Mouse (Mus musculus) adrenal gland, postnatal 14 days (tissue): ENCODE measurements around the gene Pakap. TPM values are rescaled to one million over a fixed set of nuclear protein-coding genes. Genes with fewer than 3 reads are reported as not detected.

Experiments used
- DNase-seq: peaks from one replicate; pipeline ENCODE4 v3.0.0; 2021; ENCODE audit warnings: mixed read lengths
- total RNA-seq: library from RNA; stranded (reverse); gene quantifications from 2 replicates; pipeline ENCODE4 v1.2.3, GENCODE M21; 2021

Pakap gene
- total RNA-seq, 1 experiment from 2014 or later: 45.8 TPM

- peak; percentile 37 for DNase-seq
These were observed 274.7 kb downstream of the Pakap start for GRCm38 (mm10) chr4:57842472-57843305.

- DNase-seq: peak; percentile 91
These were observed 277.1 kb downstream of the Pakap start for GRCm38 (mm10) chr4:57845031-57845431.

GRCm38 (mm10) chr4:57845541-57846210 is 277.7 kb downstream of the Pakap start:
- no peak for DNase-seq

- DNase-seq: no peak
These were observed 278.5 kb downstream of the Pakap start for GRCm38 (mm10) chr4:57846381-57846990.

- peak; percentile 64 for DNase-seq
These were observed 279.0 kb downstream of the Pakap start for GRCm38 (mm10) chr4:57846991-57847422.

GRCm38 (mm10) chr4:57847676-57848075 is 279.7 kb downstream of the Pakap start:
- no peak for DNase-seq

- DNase-seq: no peak
These were observed 281.5 kb downstream of the Pakap start for GRCm38 (mm10) chr4:57849465-57849864.

GRCm38 (mm10) chr4:57851731-57852130 is 283.8 kb downstream of the Pakap start:
- DNase-seq: no peak

GRCm38 (mm10) chr4:57852461-57853040 is 284.6 kb downstream of the Pakap start:
- no peak for DNase-seq

- DNase-seq: no peak
These were observed 286.2 kb downstream of the Pakap start for GRCm38 (mm10) chr4:57854181-57854580.

- DNase-seq: no peak
These were observed 287.4 kb downstream of the Pakap start for GRCm38 (mm10) chr4:57855281-57855941.

GRCm38 (mm10) chr4:57856673-57857072 is 288.7 kb downstream of the Pakap start:
- DNase-seq: no peak

GRCm38 (mm10) chr4:57860204-57860611 is 292.2 kb downstream of the Pakap start:
- DNase-seq: no peak

GRCm38 (mm10) chr4:57861166-57861565 is 293.2 kb downstream of the Pakap start:
- DNase-seq: no peak

- DNase-seq: no peak
These were observed 293.9 kb downstream of the Pakap start for GRCm38 (mm10) chr4:57861856-57862255.

GRCm38 (mm10) chr4:57862269-57862986 is 294.4 kb downstream of the Pakap start:
- no peak for DNase-seq

- peak; percentile 48 for DNase-seq
These were observed 298.1 kb downstream of the Pakap start for GRCm38 (mm10) chr4:57866088-57866487.

GRCm38 (mm10) chr4:57866990-57867389 is 299.0 kb downstream of the Pakap start:
- no peak for DNase-seq

GRCm38 (mm10) chr4:57867454-57867853 is 299.5 kb downstream of the Pakap start:
- DNase-seq: no peak

GRCm38 (mm10) chr4:57879137-57879536 is 311.2 kb downstream of the Pakap start:
- no peak for DNase-seq

- peak; percentile 87 for DNase-seq
These were observed 311.9 kb downstream of the Pakap start for GRCm38 (mm10) chr4:57879804-57880357.
